Mouse (Mus musculus) kidney, postnatal 4 days (tissue): ENCODE measurements around the gene Foxo3.

Experiments
- DNase-seq, 2 experiments: peaks; one replicate each; pipeline ENCODE4 v3.0.0; 2021; ENCODE audit warnings: mixed read lengths in 2 of 2

The Foxo3 gene

DNA sequence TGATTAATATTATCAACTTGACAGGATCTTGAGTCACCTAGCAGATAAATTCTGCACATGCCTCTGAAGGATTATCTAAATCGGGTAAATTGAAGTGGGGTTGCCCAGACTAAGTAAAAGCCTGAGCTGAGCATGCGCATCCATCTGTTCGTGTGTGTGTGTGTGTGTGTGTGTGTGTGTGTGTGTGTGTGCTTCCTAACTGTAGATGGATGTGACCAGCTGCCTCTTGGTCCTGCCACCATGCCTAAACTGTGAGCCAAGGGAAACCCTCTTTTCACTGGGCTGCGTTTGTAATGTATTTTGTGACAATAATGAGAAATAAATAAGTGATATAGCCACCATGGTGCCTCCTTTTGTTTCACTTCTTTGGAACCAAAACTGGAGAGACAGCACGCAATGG lies 102.3 kb downstream of the Foxo3 start:
- DNase-seq: no peak

DNA sequence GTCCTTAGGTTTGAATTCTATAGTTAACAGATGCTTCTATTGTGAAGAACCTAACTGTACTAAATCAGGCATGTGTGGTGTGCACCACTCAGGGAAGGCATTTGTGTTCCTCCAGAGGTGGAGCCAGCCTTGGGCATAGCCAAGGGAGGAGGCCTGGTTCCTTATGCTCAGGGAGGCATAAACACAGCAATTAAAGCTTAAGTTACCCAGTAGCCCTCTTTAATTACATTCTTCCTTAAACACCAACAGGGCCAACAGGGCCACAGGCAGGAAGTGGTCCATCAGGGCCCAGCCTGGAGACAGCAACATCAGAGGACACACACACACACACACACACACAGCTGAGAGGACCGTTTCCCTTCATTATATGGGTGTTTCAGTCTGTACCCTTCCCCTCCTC lies 102.7 kb downstream of the Foxo3 start:
- DNase-seq: no peak

DNA sequence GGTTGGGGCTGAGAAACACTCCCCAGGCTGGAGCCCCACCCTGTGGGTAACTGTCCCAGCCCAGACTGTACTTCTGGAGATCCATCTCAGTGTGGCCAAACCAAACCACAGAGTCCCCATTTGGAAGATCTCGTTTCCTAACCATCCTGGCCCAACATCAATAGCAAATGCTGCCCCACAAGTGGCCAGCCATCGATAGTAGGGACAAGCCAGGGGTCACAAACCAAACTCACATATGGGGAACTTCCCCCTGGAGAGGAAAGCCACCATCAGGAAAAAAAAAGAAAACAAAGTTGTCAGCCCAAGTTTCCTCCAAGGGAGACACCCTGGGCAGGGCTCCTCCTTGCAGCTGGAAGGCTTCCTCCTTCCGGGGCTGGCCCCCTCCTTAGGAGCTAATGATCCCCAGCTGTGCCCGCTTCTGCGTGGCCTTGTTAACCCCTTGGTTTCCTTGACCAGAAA lies 105.6 kb downstream of the Foxo3 start:
- DNase-seq: peak; percentile 64 to 73

- DNase-seq: no peak
Observed at GRCm38 (mm10) chr10:42170201-42170600, 106.4 kb downstream of the Foxo3 start.

DNA sequence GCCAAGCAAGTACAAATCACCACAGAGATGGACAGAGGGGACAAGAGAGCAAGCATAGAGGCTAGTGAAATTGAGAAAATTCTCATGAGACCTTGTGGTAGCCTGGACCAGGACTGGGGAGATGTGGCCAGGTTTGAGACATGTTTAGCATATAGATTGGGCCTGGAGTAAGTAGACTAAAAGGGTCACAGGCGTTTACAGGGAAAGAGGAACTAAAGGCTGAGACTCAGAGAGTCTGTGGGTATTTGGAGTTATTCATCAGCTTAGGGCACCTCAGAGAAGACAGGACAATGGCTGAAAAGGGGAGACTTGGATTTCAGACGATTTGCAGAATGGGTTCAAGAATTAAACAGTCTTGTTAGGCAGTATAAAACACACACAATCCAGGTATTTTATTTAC lies 121.8 kb downstream of the Foxo3 start:
- no peak for DNase-seq

DNA sequence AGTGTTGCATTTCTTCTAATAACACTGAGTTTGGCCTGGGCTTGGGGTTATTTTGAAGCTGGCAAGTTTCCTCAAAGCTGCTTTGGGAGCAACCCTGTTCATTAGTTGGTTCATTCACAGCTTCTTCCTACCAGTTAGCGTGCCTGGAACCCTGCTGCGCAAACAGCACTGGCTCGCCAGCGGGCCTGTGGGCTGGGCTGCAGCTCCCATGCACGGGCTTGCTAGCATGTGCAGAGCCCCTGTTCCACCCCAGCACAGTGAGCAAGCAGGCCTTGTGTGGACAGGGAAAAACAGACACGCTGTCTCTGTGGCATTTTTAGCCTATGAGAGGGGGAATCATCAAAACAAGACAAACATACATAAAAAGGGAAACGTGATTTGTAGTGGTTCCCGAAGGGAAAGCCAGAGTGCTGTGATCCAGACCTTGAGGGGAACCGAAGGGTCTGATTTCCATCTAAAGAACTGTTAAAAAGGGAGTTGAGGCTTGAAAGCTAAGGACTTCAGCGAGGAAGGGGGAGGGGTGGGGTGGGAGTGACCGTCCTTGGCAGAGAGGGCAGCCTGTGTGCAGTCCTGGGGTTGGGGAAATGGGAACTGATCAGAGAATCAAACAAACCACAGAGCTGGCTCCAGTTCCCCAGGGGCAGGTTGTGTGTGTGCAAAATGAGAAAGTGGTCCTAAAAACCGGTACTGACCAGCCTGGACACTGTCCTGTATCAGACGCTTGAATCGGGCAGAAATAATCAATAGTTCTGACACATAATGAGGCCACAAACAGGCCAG lies 123.9 kb downstream of the Foxo3 start:
- DNase-seq: peak; percentile 41 to 63

DNA sequence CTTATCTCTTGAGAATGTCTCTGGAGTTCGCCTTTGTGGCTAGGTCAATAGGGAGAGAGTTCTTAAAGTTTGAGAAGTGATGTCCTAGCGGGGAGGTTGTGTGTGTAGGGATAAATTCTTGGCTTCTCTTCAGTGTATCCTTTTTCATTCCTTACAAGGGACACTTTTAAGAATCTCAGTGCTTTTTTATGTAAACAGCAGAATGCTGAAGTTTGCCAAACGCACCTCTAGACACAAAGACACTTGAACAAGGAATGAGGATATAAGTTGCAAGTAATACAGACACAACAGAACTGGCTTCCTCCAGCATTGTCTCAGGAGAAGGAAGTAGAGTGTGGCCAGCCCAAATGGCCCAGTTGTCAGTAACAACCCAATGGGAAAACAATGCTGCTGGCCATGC lies 126.8 kb downstream of the Foxo3 start:
- DNase-seq: no peak

GRCm38 (mm10) chr10:42148326-42148725 lies 128.2 kb downstream of the Foxo3 start:
- DNase-seq: no peak

DNA sequence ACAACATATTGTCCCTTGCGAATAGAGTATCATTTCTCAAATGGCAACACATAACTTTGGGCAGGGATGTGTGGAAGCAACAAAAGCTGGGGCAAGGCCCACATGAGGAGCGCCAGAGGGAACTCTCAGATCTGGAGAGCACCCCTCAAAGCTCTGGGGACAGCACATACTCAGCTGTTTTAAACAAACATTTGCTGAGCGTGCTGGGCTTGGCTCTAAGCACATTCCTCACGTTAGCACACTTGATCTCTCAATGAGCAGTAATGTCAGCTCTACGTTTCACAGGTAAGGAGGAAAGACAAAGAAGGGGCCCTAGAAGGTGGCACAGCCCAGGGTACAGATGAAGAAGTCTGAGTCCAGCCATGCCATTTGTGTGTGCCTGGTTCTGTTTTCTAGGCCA lies 131.3 kb downstream of the Foxo3 start:
- DNase-seq: no peak

DNA sequence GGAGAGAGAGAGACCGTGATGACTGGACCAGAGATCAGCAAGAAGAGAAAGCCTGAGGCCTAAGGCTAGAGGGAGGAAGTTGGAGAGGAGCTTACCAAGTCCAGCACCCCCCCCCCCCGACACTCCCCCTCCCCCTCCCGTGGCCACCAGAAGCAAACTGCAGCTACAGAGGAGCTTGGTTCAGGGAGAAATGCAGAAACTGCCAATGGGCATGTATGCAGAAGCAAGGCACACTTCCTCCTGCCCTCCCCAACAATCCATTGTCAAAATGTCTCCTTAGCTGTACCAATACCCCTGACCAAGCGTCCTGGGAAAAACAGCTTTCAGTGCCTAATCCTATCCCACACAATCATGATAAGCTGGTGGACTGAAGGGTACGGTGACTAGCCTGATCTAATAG lies 131.8 kb downstream of the Foxo3 start:
- DNase-seq: no peak

DNA sequence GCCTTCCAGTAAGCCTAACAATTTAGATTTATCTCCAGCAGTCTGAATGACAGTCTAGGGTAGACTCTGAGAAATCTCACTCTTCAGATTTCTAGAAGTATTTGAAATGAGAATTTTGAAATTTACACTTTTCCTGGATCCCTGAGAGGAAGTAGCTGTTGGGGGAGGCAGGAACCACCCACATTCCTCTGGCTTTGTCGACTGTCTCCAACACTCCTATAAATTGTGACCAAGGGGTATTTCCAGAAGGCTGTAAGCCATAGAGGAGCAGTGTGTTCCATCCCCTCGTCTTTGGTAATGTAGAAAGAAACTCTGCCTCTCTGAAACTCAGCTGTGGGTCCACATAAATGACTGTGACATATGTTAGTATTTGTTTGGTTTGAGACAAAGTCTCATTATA lies 132.4 kb downstream of the Foxo3 start:
- DNase-seq: peak; percentile 20 to 47

DNA sequence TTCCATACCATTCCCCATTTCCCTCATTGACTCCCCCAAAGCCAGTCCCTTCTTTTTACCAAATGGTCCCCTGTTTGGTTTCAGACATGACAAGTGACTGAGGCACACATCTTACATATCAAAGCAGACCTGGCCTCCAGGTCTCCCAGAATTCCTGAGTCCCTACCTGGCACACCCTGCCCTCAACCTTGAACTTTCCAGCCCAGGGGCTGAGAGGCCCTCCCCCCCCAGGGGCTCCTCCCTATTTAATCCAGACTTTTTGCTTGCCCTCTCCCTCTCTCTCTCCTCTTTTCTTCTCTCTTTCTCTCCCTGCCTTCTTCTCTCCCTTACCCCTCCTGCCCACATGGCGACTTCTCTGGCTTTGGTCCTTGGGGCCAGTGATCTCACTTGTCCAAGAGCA lies 133.8 kb downstream of the Foxo3 start:
- DNase-seq: no peak

GRCm38 (mm10) chr10:42142081-42142480 lies 134.5 kb downstream of the Foxo3 start:
- DNase-seq: no peak

GRCm38 (mm10) chr10:42139749-42140148 lies 136.8 kb downstream of the Foxo3 start:
- DNase-seq: no peak

GRCm38 (mm10) chr10:42134759-42135702 lies 141.5 kb downstream of the Foxo3 start:
- DNase-seq: no peak
